Mouse (Mus musculus) layer of hippocampus, adult 18-20 months (tissue): Measurements from ENCODE around the gene Hsd11b1. TPM values are rescaled to one million over a fixed set of nuclear protein-coding genes. Genes with fewer than 3 reads are reported as not detected.
"Not testable (repeated sequence)": the region's sequence is repeated elsewhere in the genome, so short reads cannot be mapped to it uniquely, and the experiment has no call there.

ENCODE experiments used
- DNase-seq, 2 experiments: peaks; one replicate each; pipeline ENCODE4 v3.0.0; 2022; ENCODE audit warnings: low spot score in 2 of 2
- long read RNA-seq: library from polyadenylated mRNA; stranded (forward); transcript quantifications from one replicate; pipeline ENCODE4 v2.0.0, GENCODE M21; 2021
- total RNA-seq, 2 experiments: library from RNA; stranded (reverse); gene quantifications; 2 replicates each; pipeline ENCODE4 v1.2.3; 2021

Hsd11b1 gene
- total RNA-seq = 10 to 100 TPM; 38.2 to 40.7 TPM
- long read RNA-seq, transcript Hsd11b1-201 (6 exons, 1,623 nt) = major isoform, 24 of 35 reads
- long read RNA-seq, transcript Hsd11b1-205 (7 exons, 1,355 nt) = minor isoform, 7 of 35 reads
- long read RNA-seq, partial matches to known transcripts = 2 of 35 reads
- long read RNA-seq, other reads (novel, unspliced or antisense) = 1 of 35 reads

DNA sequence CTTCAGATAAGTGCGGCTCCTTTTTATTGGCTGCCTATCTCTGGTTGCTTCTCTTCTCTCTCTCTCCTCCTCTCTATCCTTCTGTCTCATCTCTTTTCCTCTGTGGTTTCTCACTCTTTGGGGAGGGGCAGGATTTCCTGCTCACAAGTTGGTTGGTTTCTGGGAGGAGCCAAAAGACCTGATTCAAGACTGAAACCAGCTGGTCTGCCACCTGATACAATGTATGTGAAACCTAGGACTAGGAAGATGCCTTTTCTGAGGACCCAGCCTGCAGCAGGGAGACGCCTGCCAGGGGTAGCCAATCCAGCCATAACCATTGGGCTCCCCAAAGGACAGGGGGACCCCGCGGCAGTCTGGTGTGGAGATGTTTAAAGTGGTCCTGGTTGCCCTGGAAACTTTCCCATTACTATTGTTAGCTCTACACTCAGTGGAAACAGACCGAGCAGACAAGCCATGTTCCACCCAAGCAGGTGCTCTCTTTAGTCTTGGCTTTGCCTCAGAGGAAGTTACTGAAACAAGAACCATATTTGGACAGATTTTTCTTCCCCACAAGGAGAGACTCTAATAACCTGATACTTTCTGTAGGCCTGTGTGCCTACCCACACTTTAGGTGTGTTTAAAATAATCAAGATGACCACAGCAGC lies at the start of gene Hsd11b1:
TSS of gene Hsd11b1 (minus strand) at position 121 of the 644 bp plus-strand sequence.
- peak in 1 of 2 experiments; percentile 26 for DNase-seq

DNA sequence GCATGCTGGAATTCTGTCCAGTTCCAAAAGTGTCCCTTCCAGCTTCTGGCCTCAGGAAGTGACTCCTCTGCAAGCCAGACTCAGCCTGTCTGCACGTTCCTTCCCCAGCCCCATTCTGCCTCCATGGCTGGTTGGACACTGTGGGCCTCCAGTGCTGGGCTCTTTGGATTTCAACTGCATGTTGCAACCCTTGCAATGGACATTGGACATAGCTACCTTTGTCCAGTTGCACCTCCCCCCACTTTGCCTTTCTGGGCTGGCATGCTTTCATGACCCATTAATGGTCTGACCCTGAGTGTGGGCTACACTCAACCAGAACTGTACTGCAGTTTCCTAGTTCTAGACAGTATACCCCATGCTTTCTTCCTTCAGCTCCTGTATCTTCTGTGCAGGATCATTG lies 47.7 kb upstream of the Hsd11b1 start:
- DNase-seq = no peak

DNA sequence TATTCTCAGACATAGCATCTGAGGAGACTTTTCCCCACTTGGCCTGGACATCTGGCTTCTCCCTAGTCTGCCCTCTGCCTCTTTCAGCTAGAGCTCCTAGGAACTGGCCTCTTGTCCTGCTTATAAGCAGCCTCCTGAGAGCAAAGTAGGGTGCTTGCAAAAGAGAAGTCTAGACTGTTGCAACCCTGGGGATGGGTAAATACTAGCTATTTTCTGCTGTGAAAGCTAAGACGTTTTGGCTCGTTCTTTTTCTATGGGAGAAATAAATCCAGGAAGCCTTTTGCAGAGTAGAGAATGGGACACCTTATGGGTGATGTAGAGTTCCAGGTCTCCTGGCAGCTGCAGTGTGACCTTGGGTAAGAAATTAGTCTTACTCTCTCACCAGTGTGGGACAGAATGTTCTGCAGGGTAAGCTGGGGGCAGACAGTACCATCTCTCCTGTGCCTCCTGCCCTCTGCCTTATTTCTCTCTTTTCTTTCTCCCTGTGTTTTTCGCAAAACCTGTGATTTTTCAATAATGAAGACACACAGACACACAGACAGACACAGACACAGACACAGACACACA lies 46.7 kb upstream of the Hsd11b1 start:
- no peak for DNase-seq

DNA sequence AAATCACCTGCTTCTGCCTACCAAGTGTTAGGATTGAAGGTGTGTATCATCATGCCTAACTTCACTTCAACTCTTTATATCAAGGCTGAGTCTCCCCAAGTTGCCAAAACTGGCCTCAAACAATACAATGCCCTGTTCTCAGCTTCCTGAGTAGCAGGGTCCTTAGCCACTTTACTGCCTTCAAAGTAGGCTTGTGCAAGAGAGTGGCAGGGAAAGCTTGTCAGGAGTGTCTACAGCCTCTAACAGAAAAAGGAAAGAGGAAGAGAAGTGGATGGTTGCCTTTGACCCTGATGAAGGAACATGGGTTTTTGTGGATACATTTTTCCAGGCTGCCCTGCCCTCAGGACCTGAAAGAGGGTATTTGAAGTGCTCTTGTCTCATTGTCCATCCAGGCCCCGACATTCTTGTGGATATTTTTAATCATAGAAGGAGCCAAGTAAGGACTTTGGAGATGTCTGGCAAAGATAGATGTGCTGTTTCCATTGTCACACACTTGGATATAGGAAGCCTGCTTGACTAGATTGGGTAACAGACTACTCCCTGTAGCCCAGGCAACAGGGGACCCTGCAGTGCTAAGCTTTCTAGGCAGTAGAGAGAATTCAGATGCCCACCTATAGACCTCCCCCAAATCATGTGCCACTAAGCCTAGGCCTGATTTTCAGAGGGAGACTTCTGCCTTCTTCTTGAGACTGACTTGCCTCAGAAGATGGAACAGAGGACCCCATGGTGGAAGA lies 46.1 kb upstream of the Hsd11b1 start:
- no peak for DNase-seq

DNA sequence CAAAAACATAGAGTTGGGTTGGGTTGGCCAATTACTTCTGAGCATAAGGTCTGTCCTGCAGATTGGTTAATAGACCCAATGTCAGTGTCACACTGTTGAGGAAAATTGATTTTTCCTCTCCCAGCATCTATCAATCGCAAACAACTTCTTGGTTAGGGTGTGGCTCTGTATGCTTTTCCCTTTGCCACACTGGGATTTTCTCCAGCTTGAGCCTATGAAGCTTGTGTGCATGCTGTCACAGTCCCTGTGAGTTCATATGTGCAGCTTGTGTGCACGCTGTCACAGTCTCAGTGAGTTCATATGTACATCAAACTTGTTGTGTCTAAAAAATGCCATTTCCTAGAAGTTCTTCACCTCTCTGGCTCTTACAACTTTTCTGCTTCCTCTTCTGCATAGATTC lies 43.0 kb upstream of the Hsd11b1 start:
- no peak for DNase-seq

DNA sequence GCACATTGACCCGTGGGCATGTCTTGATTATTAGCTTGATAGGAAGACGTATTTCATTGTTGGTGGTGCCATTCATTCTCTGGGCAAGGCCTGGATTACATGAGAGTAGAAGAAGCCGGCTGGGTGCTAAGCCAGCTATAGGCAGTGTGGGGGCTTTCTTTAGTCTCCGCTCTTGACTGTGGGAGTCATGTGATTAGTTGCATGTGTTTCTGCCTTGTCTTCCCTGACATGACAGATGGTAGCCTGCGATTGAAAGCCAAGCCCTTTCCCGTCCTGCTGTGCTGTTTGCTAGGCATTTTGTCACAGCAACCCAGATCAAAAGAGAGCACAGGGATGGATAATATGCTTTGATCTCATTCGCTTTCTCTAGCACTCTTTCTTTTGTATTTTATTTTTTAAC lies 41.5 kb upstream of the Hsd11b1 start:
- DNase-seq = peak in 1 of 2 experiments; percentile 73

DNA sequence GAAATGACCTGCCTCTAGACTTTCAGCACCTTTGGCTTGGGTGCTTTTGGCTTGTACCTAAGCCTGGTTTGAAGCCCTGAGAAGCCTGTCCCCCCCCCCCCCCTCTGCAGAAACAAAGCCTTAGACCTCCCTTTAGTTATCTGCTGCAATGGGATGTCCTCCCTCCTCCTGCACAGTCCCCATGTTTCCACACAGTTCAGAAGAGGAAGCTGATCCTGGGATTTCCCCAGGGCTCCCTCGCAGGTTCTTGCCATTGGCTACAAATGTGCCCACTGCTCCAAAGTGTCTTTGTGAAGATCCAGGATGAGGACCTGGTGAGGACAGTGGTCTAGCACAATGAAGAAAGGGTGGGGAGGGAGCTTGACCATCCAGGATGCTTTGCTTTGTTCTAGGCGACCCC lies 39.2 kb upstream of the Hsd11b1 start:
- DNase-seq = no peak

DNA sequence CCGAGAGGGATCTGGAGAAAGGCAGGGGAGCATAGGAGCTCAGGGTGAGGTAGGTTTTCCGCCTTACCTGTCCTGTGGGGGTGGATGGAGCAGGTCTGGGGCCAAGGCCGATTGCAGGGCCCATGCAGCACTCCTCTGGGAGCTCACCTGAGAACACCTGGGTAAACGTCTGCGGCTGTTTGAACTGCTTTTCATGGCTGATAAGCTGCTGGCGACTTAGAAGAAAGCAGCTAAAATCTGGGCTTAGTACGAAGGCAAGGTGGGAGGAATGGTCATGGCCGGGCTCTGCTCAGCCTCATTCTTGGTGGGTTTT lies 38.2 kb upstream of the Hsd11b1 start:
- DNase-seq = no peak

DNA sequence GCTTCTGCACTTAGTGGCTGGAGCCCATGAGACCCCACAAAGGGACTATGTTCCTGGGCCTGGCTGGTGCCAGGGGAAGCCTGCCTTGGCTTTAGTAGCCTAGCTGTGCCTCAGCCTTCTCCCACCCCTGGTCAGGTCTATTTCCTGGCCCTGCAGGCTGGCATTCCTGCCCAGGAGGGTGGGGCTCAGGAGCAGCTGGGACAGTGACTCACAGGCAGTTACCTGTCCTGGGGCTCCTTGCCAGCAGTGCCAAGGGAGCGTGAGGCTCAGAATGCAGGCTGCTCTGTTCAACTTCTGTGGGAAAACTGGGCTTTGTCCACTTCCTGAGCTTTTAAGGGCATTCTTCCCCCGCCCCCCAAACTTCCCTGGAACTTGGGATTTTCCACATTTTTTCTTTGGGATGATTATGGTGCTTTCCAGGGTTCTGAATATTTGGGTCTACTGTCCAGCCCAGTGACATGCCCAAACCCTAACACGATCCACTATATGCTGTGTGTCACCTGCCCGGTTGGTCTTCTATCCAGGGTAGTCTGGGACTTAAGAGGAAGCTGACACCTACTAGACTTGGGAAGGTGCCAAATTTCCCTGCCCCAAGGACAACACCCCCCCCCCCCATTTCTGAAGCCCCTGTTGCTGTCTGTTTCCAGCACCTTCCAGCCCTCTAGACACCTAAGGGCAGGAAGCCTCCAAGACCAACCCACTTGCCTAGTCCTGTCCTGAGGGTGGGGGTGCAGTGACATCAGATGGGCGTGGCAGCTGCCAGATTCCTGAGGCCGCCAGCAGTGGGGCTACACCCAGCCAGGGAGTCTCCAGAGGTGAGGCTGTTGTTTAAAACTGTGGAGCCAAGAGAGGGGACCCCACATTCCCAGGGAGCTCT lies 37.6 kb upstream of the Hsd11b1 start:
- no peak for DNase-seq

DNA sequence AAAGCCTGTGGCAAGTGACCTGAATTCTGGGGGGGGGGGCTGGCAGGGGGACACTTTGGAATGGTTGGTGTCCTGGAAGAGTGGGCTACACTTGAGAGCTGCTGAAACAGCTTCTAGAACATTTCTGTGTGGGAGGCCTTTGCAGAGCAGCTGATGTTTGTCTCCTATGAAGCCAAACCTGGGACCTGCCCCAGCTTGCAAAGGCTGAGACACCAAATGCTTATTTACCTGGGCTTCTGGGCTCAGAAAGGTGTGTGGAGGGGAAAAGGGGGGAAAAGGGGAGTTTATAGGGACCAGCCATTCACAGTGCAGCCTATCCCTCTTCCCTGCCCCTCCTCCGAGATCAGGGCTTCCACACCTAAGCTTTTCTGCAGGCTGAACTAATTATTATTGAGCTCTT lies 36.1 kb upstream of the Hsd11b1 start:
- DNase-seq = no peak

DNA sequence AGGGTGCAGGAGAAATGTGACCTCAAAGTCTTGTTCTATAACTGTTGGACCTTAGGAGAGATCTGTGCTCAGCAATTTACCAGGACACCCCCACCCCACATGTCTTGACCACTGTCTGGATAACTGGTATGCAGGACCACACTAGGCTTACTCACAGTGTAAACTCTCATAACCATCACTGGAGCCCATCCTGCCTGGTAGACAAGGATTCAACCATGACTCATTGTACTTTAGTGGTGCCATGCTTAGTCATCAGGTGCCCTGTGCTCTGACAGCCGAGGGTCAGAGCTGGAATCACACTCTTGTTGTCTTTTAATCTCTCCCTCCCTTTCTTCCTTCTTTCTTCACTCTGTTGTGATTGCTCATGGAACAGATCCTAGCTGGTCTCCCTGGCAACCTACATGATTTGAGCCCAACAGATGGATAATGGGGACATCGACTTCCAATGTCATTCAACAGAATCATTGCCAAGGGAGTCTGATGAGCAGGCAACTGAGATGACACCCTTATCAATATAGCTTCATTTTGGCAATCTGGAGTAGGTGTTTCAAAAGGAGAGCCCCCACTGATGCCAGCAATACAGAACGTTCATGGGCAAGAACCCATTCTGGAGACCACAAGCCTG lies 34.4 kb upstream of the Hsd11b1 start:
- peak in 1 of 2 experiments; percentile 40 for DNase-seq

DNA sequence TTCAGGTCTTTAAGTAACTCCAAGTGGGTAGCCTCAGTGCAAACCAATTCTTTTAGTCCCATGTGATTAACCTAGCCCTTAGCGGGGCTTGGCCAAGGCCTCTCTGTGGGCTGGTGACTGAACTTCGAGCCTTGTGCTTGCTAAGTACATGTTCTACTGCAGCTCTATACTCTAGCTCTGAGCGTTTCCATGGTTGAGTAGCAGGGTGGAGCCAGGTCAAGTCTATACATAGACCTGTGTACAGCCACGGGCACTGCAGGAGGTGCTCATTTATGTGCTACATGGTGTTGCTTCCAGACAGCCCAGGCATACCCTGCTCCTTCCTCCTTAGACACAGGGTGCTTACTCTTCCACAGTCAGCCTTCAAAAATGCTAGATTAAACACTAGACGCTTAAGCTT lies 32.0 kb upstream of the Hsd11b1 start:
- DNase-seq = no peak

DNA sequence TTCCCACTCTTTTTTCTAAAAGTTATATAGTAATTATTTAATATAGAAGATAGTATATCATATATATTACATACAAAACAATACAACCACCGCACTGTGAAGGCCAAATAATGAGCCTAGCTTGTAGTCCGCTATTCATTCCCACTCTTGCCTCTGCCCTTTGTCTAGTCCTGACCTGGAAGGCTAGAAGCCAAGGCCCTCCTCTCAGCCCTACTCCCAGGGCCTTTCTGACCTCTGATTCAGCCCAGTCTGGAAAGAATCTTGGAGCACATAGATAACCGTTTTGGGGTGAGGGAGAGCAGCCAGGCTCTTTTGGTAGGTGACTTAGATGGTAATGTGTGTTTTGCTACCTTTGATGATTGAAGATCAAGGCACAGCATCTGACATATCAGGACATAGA lies 30.1 kb upstream of the Hsd11b1 start:
- DNase-seq = no peak

DNA sequence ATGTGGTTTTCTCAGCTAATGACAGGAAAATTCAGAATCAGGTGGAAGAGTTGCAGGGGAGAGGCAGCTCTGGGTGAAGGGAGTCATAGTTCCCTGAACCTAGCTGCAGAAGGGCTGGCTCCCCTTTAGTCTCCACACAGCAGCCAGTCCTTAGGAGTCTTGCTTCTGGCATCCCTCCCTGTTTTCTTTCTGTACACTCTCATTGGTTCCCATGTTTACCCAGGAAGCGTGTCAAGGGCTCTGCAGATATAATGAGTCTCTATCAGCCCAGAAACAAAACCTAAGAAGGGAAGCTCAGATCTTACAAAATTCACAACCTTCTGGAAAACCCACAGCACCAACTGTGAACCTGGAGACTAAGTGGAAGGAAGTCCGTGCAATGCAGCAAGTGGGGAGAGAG lies 29.2 kb upstream of the Hsd11b1 start:
- DNase-seq = no peak

DNA sequence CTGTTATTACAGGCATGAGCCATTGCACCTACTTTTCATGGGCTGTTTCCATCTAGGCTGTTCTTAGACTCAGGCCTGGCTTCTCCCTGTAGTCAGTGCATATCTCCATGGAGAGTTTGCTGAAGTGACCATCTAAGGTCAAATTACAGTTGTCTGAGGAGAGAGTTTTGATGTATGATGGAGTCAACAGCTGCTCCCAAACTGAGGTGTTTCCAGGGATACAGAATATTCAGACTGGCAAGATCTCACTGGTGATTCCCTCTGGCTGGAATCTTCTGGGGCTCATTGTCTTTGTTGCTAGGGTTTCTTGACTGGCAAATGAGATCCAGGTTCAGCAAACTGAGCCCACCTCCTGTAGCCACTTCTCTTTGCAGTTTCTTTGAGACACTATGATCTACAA lies 26.8 kb upstream of the Hsd11b1 start:
- no peak for DNase-seq

DNA sequence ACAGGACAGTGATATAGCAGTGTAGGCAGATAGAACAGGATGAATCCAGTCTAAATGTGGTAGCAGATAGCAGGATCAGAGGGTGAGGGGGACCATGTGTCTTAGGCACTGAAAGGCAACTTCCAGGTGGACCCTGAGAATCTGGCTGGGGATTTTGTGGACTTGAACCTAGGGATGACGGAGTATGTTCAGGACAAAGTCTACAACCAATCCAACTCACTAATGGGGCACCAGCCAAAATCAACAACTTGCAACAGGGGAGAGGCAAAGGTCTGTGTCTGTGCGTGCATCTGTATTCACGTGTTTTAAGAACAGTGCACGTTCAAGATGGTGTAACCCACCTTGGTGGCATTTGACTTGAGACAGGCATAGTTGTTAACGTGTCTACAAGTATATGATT lies 26.0 kb upstream of the Hsd11b1 start:
- DNase-seq = no peak

DNA sequence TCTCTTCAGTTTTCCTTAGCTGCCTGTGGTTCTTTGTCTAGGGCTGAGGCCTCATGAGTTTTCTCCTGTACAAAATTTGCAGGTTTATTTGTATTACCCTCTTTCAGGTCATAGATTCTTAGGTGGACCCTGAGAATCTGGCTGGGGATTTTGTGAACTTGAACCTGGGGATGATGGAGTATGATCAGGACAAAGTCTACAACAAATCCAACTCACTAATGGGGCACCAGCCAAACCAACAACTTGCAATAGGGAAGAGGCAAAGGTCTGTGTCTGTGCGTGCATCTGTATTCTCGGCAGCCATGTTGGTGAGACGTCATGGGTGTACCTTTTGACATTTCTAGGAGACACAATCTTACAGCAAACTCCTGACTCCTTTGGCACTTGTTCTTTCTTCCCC lies 25.2 kb upstream of the Hsd11b1 start:
- DNase-seq = no peak

DNA sequence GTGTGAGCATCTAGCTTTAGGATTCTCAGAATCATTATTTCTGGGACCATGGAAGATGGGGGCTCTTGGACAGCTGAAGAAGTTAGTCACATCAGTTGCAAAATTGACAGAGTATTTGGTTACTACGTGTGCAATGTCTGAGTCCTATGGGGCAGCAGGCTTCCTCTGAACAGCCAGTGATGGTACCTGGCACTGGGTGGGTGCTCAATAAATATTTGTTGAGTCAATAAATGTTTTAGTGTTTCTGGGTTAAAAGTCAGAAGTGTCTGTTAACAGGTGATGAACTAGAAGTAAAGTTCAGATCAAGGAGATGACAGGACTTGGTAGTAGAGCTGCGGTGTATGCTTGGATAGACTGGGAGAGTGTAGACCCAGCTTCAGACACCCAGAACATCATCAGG lies 23.7 kb upstream of the Hsd11b1 start:
- no peak for DNase-seq

DNA sequence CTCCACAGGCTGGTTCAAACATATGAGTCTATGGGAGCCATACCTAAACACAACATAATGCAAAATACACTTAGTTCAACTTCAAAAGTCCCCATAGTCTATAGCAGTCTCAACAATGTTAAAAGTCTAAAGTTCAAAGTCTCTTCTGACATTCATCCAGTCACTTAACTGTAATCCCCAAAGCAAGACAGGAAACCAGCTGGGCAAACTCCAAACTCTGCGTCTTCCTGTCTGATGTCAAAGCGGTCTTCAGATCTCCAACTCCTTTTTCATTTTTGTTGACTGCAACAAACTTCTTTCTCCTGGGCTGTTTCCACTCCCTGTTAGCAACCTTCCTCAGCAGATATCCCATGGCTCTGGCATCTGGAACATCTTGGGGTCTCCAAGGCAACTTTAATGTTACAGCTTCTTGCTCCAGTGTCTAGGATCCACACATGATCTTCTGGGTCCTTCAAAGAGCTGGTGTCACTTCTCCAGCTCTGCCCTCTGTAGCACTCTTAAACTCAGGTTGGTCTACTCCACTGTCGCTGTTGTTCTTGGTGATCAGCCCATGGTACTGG lies 22.0 kb upstream of the Hsd11b1 start:
- not testable (repeated sequence) for DNase-seq

DNA sequence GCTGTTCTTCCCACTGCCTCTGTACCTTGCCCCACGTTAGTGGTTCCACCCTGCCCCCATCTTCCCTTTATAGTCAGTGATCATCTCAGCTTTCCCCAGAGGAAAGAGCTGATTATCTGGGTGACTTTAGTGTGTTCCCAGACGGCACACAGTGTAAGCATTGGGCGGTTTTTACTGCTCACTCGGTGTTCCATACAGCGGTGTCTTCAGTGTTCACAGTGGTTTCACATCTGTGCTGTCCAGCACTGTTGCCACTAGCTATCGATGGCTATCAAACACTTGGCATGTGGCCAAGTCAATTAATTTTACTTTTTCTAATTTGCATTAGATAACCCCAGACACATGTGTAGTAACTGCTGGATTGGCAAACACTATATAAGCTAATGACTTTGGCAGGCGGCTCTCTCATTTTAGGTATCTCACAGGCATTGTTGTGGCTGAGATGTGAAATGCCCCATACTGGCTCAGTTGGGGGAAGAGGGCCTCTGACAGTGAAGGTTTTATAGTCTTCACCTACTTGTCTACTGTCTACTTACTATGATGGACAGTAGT lies 20.4 kb upstream of the Hsd11b1 start:
- no peak for DNase-seq
